Mouse (Mus musculus) Muller cell, postnatal 12 days (primary cell): ENCODE results near the gene Scube3.
"Not testable (repeated sequence)": the region's sequence is repeated elsewhere in the genome, so short reads cannot be mapped to it uniquely, and the experiment has no call there.

Experiments
- DNase-seq: peaks from one replicate; pipeline ENCODE4 v3.0.0-alpha.2; 2015; ENCODE audit errors: inconsistent ontology term

The Scube3 gene

DNA sequence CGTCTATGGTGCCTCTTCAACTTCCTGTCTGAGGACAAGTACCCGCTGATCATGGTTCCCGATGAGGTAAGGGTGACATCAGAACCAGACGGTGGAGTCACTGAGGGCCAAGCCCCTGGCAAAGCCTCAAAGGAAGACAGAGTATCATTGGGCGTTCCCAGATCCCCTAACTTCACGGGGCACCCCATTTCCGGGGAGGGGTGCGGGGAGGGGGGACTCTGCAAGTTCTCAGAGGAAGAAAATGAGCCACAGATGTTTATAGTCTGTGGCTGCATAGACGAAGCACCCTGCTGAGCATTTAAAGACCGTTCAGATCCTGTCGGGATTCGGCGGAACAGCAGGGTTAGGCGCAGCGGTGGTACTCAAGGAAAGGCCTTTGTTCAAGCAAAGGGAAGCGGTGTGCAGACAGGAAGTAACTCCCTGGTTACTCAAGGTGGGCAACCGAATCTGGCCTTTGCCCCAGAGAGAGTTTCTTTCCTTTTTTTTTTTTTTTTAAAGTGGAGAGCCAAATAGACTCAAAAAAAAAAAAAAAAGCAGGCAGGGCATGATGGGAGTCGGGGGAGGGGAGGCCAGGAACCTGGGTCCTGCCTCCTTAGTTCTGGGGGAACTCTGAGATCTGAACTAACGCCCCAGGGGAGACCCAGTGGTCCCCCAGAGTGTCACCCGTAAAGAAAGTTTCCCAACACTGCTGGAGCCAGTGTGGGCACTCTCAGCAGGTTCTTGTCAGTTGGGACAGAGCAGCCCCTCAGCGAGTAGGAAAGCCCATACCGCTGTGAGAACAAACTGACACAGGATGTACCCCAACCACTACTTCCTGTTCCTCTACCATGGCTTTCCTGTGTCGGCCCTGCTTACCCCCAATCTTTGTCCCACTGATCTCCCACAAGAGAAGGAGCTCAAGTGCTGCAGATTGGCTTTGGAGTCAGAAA lies 76.0 kb downstream of the Scube3 start:
- no peak for DNase-seq

DNA sequence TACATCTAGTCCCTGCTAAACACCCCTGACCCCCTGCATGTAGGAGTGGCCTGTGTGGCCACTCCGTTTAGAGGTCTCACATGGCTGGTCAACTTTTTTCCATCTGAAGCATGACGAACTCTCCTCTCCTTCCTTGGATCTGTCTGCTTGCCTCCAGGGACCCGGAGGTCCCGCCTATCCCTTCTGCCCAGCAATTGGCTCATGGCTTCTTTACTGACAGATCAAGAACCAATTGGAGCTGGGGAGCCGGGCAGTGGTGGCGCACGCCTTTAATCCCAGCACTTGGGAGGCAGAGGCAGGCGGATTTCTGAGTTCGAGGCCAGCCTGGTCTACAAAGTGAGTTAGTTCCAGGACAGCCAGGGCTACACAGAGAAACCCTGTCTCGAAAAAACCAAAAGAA lies 80.5 kb downstream of the Scube3 start:
- not testable (repeated sequence) for DNase-seq

DNA sequence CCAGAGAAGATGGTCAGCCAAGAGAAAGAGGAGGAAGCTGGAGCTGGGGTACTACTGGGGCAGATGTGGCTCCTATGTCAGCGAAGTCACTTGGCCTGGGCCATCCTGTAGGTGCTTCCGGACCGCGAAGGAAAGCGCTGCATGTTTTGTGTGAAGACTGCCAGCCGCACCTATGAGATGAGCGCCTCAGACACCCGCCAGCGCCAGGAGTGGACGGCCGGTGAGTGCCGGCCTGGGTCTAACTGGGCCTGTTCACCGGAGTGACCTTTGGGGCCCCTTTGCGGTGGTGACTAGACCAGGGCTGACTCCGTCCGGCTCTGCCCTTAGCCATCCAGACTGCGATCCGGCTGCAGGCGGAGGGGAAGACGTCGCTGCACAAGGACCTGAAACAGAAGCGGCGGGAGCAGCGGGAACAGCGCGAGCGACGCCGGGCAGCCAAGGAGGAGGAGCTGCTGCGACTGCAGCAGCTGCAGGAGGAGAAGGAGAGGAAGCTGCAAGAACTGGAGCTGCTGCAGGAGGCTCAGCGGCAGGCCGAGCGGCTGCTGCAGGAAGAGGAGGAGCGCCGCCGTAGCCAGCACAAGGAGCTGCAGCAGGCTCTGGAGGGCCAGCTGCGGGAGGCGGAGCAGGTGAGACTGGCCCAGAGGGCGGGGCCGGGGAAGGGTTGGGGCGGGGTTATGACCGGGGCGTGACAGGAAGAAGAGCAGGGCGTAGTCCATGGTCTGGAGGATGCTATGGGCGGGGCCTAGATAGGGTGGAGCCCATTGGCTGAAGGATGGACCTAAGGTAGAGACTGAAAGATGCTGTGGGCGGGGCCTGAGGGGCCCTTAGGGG lies 81.8 kb downstream of the Scube3 start:
- DNase-seq, result peak; percentile 95
